Mouse (Mus musculus) adrenal gland, postnatal 10 days (tissue): Measurements from ENCODE around the gene Olfr1111. TPM values are rescaled to one million over a fixed set of nuclear protein-coding genes. Genes with fewer than 3 reads are reported as not detected.
"Not testable (repeated sequence)": the region's sequence is repeated elsewhere in the genome, so short reads cannot be mapped to it uniquely, and the experiment has no call there.

Experiments used
- DNase-seq: peaks from one replicate; pipeline ENCODE4 v3.0.0; 2021; ENCODE audit warnings: mixed read lengths
- long read RNA-seq, 2 experiments: library from polyadenylated mRNA; stranded (forward); transcript quantifications; one replicate each; pipeline ENCODE4 v2.0.0; 2021
- total RNA-seq, 2 experiments: library from RNA; stranded (reverse); gene quantifications; 2 replicates each; pipeline ENCODE4 v1.2.3; 2021

The Olfr1111 gene
- total RNA-seq, result not detected
- long read RNA-seq, experiment 1, result 0 reads
- long read RNA-seq, experiment 2, result 0 reads

DNA sequence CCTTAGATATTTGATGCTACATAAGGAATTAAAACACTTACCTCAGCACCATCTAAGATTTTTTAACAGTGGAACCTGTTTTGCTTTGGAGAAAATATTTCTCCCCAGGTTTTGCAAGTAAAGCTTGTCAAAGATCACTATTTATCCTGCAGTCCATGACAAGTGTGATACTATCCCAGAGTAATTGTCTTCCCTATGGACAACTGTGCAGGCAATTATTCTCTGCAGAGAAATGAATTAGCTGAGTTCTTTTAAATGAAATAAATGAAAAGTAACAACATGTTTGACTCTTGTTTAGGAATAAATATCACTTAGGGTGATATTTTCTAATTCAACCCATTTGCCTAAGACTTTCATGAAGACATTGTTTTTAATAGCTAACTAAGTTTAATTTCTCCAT is at the start of gene Olfr1111:
Gene Olfr1111 (minus strand): TSS at position 101 of the 400 bp plus-strand sequence.
- no peak for DNase-seq

DNA sequence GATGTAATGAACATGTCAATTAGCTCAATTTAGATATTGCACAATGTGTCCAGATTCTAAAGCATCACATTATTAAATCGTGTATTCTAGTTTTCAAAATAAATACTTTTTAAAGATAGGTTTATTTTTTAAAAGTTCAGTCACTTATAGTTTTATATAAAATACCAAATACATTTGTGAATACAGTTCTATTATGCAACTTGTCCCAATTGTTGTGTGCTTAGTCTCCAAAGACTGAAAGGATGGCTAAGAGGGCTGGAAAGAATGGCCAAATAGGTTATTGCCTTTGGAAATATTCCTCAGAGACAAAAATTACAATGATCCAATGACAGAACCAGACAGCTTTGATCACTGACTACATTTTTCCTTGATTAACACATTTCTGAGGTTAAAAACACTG is 35.1 kb upstream of the Olfr1111 start, which contains the start of gene Olfr1112:
Gene Olfr1112 (plus strand): TSS at position 301 of the 400 bp plus-strand sequence.
- no peak for DNase-seq

DNA sequence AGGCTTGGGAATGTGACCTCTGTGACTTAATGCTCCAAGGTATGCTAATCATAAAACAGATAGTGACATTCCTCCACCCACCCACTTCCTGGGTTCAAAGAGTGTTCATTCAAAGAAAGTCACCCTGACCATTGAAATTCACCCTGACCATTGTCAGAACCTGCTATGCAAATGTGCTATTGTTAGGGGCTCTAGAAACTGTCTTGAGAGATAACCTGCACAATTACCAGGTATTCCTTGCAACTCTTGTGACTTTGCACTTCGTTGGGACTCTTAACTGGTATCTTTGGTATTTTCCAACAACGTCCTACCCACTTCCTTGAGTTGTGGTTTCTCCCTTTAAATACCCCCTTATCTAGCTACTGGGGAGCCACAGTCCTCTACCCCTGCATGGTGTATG is 15.3 kb upstream of the Olfr1111 start:
- DNase-seq, result not testable (repeated sequence)

GRCm38 (mm10) chr2:87140200-87140599 is 12.2 kb downstream of the Olfr1111 start, which contains the start of gene Olfr1110:
TSS of gene Olfr1110 (minus strand) at chr2:87140300.
- no peak for DNase-seq

GRCm38 (mm10) chr2:87114467-87114866 is 38.0 kb downstream of the Olfr1111 start, which contains the start of gene Olfr259:
TSS of gene Olfr259 (minus strand) at chr2:87114567.
- no peak for DNase-seq

Other genes with a start within 250 kb of the Olfr1111 start
- not detected for gene Olfr1098, start 228.1 kb downstream of the Olfr1111 start, total RNA-seq
- not detected for gene Olfr1099, start 191.9 kb downstream of the Olfr1111 start, total RNA-seq
- gene Olfr1100, start 172.7 kb downstream of the Olfr1111 start, total RNA-seq, result not detected
- not detected for gene Olfr1101, start 161.4 kb downstream of the Olfr1111 start, total RNA-seq
- not detected for gene Olfr1102, start 154.2 kb downstream of the Olfr1111 start, total RNA-seq
- not detected for gene Olfr1104, start 125.5 kb downstream of the Olfr1111 start, total RNA-seq
- gene Olfr1105, start 116.1 kb downstream of the Olfr1111 start, total RNA-seq, result not detected
- gene Olfr1106, start 100.4 kb downstream of the Olfr1111 start, total RNA-seq, result not detected
- not detected for gene Olfr1107, start 76.8 kb downstream of the Olfr1111 start, total RNA-seq
- gene Olfr1109, start 56.6 kb downstream of the Olfr1111 start, total RNA-seq, result not detected
- gene Olfr259, start 38.1 kb downstream of the Olfr1111 start, total RNA-seq, result not detected
- not detected for gene Olfr1110, start 12.3 kb downstream of the Olfr1111 start, total RNA-seq
- gene Olfr1112, start 35.2 kb upstream of the Olfr1111 start, total RNA-seq, result not detected
- gene Olfr1113, start 56.3 kb upstream of the Olfr1111 start, total RNA-seq, result not detected
- not detected for gene Olfr1115, start 95.4 kb upstream of the Olfr1111 start, total RNA-seq
- gene Olfr1116, start 114.9 kb upstream of the Olfr1111 start, total RNA-seq, result not detected
- gene Olfr1118, start 155.0 kb upstream of the Olfr1111 start, total RNA-seq, result not detected
- gene Olfr1120, start 202.2 kb upstream of the Olfr1111 start, total RNA-seq, result not detected
- not detected for gene Olfr1121, start 217.3 kb upstream of the Olfr1111 start, total RNA-seq
- gene Olfr1122, start 233.2 kb upstream of the Olfr1111 start, total RNA-seq, result not detected